ENCODE assay signal across 11 mouse cellular contexts in genomic region chr5:105625504-105626150, GRCm38 (mm10).
DNase-seq lines count a peak whose midpoint lies in the region; ATAC-seq and TF ChIP-seq lines count a peak whose summit lies in the region.
"Had no signal": no experiment of that assay in that cellular context is flagged by ENCODE, and none has a peak within 500 bp of the region (broad histone marks: within the 10 kb centered on the region; RNA-seq: fewer than 3 reads in every experiment).

No protein-coding gene starts in this region.

- no peak for DNase-seq in gastrocnemius, adult 2 months
- no peak for DNase-seq in gastrocnemius, postnatal 10 days
- DNase-seq in lung, postnatal 36 days = peak; percentile 27
- DNase-seq in lung, postnatal 25 days (ENCODE audit: low spot score) = no peak
- DNase-seq in kidney, postnatal 10 days = peak; percentile 47
- no peak for DNase-seq in spleen, postnatal 4 days (ENCODE audit: low spot score in 2 of 2)
- DNase-seq: cerebellum, adult 2 months had no signal

- no peak for ATAC-seq in megakaryocyte-erythroid progenitor cell, adult 5-6 weeks (replicated peaks; ENCODE audit: low FRiP score, low TSS enrichment, poor library complexity, severe bottlenecking)

- peaks cover 3% of the 10 kb centered on the region for H3K4me1 ChIP-seq in small intestine, adult 2 months (ENCODE audit: control insufficient read depth, insufficient read depth, insufficient read length, low read length)
- H3K4me1 ChIP-seq: neural tube, embryonic 12.5 days had no signal

- intact Hi-C loops in gastrocnemius, adult 2 months (cut with DNase I) = no loop called here

- H3K4me3 ChIP-seq in gastrocnemius, adult 2 months = 0 out of 2 replicates have a peak overlapping the region, but pooled peaks have one; percentile 2
- no peak overlapping the region for H3K4me3 ChIP-seq in small intestine, adult 2 months (ENCODE audit: low read depth, low read length)
- H3K4me3 ChIP-seq: limb, embryonic 15.5 days; neural tube, embryonic 12.5 days had no signal

- WGBS in small intestine, adult 2 months = 71% methylated on average over 8 of the region's 8 CpGs

- H3K27ac ChIP-seq in gastrocnemius, adult 2 months = peak overlapping the region; percentile 80
- peak overlapping the region; percentile 30 for H3K27ac ChIP-seq in small intestine, adult 2 months (ENCODE audit: insufficient read depth, low read depth, low read length)
- H3K27ac ChIP-seq: limb, embryonic 15.5 days; neural tube, embryonic 12.5 days had no signal

- TF ChIP-seq POLR2A in small intestine, adult 2 months (IDR thresholded peaks at IDR 0.05; ENCODE audit: low read depth, low read length) = no peak

- no peaks in the 10 kb centered on the region for H3K27me3 ChIP-seq in small intestine, adult 2 months (ENCODE audit: control insufficient read depth, insufficient read depth, low read length)
- H3K27me3 ChIP-seq: limb, embryonic 15.5 days; neural tube, embryonic 12.5 days had no signal

- TF ChIP-seq CTCF in gastrocnemius, adult 2 months (IDR thresholded peaks at IDR 0.05) = no peak
- no peak for TF ChIP-seq CTCF in small intestine, adult 2 months (IDR thresholded peaks at IDR 0.05; ENCODE audit: extremely low read depth, insufficient read length, insufficient replicate concordance, low read depth, low read length)

- H3K36me3 ChIP-seq in small intestine, adult 2 months (ENCODE audit: control insufficient read depth, insufficient read depth, low read length) = no peaks in the 10 kb centered on the region
- H3K36me3 ChIP-seq: limb, embryonic 15.5 days; neural tube, embryonic 12.5 days had no signal

Comparison
In these comparisons a context has a peak if more than half of its experiments do, and no peak if none do; other contexts are left out.
1. DNase-seq: peak in lung, postnatal 36 days (single experiment) and kidney, postnatal 10 days (single experiment); none in gastrocnemius, adult 2 months (single experiment), gastrocnemius, postnatal 10 days (single experiment), lung, postnatal 25 days (single experiment) and spleen, postnatal 4 days (0 of 2).